13 mouse cellular contexts compared by ENCODE assay signal in the genomic region with DNA sequence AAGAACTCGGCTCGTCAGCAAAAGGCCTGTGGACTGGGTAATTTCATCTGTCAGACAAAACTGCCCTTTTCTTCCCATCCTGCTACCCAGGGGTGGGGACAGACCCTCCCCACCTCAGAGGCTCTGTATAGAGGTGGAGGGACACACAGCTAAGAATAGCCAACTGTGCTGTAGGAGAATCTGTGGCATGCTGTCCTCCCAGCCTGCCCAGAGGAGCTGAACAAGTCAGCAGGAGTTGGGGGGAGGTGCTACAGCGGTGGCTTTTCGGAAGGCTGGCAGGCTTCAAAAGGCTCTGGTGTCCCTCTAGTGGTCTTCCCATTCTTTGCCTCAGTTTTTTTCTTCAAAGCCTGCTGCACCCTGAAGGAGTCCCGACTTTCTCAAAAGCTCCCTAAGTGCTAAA. TPM values are rescaled to one million over a fixed set of nuclear protein-coding genes. Genes with fewer than 3 reads are reported as not detected.
DNase-seq lines count a peak whose midpoint lies in the region; ATAC-seq and TF ChIP-seq lines count a peak whose summit lies in the region.
"Had no signal": no experiment of that assay in that cellular context is flagged by ENCODE, and none has a peak within 500 bp of the region (broad histone marks: within the 10 kb centered on the region; RNA-seq: fewer than 3 reads in every experiment).

No protein-coding gene starts in this region.

- no peak for ATAC-seq in midbrain, embryonic 14.5 days (ENCODE audit: low FRiP score, low TSS enrichment)
- ATAC-seq: activated CD4-positive, CD25-positive, alpha-beta regulatory T cell, adult 4 months had no signal

- H3K4me2 ChIP-seq in midbrain, embryonic 14.5 days (ENCODE audit: low read length), result no peak overlapping the region
- H3K4me2 ChIP-seq: lung, embryonic 15.5 days had no signal

- H3K4me1 ChIP-seq in ES-E14 (ENCODE audit: control insufficient read depth in 2 of 2, insufficient read depth in 2 of 2, low read length in 2 of 2, poor library complexity in 1 of 2), result peaks cover 3 to 5% of the 10 kb centered on the region in 2 experiments; a peak in 3 of 4 replicates
- peaks cover 9% of the 10 kb centered on the region for H3K4me1 ChIP-seq in midbrain, embryonic 14.5 days (ENCODE audit: control insufficient read depth, insufficient read depth, low read length)

- peaks cover 74% of the 10 kb centered on the region for H3K36me3 ChIP-seq in ES-E14 (ENCODE audit: control insufficient read depth, insufficient read depth, low read length, poor library complexity, severe bottlenecking)
- H3K36me3 ChIP-seq in midbrain, embryonic 14.5 days (ENCODE audit: control insufficient read depth, insufficient read depth, low read length), result peaks cover 68% of the 10 kb centered on the region

- no peak overlapping the region for H3K9ac ChIP-seq in ES-E14 (ENCODE audit: insufficient read depth, low read depth, low read length, poor library complexity, severe bottlenecking)
- no peak overlapping the region for H3K9ac ChIP-seq in midbrain, embryonic 14.5 days (replicated peaks; ENCODE audit: low read length)
- H3K9ac ChIP-seq: lung, embryonic 15.5 days had no signal

- H3K9me3 ChIP-seq in ES-E14 (ENCODE audit: control insufficient read depth, insufficient read depth, low read depth, low read length), result no peaks in the 10 kb centered on the region
- no peaks in the 10 kb centered on the region for H3K9me3 ChIP-seq in midbrain, embryonic 14.5 days (ENCODE audit: control insufficient read depth, low read length)
- H3K9me3 ChIP-seq: lung, embryonic 15.5 days had no signal

- H3K27me3 ChIP-seq in midbrain, embryonic 14.5 days (ENCODE audit: control insufficient read depth, insufficient read depth, low read length), result no peaks in the 10 kb centered on the region
- H3K27me3 ChIP-seq: lung, embryonic 15.5 days had no signal

- WGBS in midbrain, embryonic 14.5 days, result 35% methylated on average over 5 of the region's 5 CpGs

- DNase-seq in layer of hippocampus, adult 2 months (ENCODE audit: low spot score in 2 of 2), result peak in 1 of 2 experiments; percentile 40
- no peak for DNase-seq in layer of hippocampus, postnatal 25 days (ENCODE audit: extremely low spot score in 1 of 2, low spot score in 1 of 2)
- DNase-seq in ES-E14 (ENCODE audit: low read depth, low spot score), result no peak
- DNase-seq in brain, embryonic 14.5 days (ENCODE audit: low read depth), result peak; percentile 57
- peak; percentile 68 for DNase-seq in midbrain, embryonic 14.5 days
- no peak for DNase-seq in urinary bladder, postnatal 25 days (ENCODE audit: low spot score)
- DNase-seq in adrenal gland, postnatal 4 days (ENCODE audit: low spot score in 2 of 2), result no peak
- DNase-seq: gastrocnemius, postnatal 36 days; layer of hippocampus, adult 9-11 months; thymus, adult 18-20 months had no signal

- TF ChIP-seq POLR2A in brain, embryonic 14.5 days (IDR thresholded peaks at IDR 0.05; ENCODE audit: borderline replicate concordance, extremely low read depth, insufficient read depth, insufficient read length, poor library complexity, severe bottlenecking), result no peak

- in situ Hi-C loops in ES-E14 (cut with MboI; ENCODE audit: low sequenced_read_pairs in 2 of 2, unreplicated experiment in 2 of 2), result no loop called here

- H3K4me3 ChIP-seq in layer of hippocampus, adult 2 months, result no peak overlapping the region
- no peak overlapping the region for H3K4me3 ChIP-seq in ES-E14 (ENCODE audit: insufficient read depth in 1 of 2, low read depth in 1 of 2, low read length in 2 of 2, poor library complexity in 1 of 2, severe bottlenecking in 1 of 2)
- H3K4me3 ChIP-seq in midbrain, embryonic 14.5 days (replicated peaks; ENCODE audit: low read depth, low read length), result no peak overlapping the region
- H3K4me3 ChIP-seq: lung, embryonic 15.5 days had no signal

- TF ChIP-seq CTCF in layer of hippocampus, adult 2 months (conservative IDR thresholded peaks at IDR 0.05), result peak; percentile 75
- peak; percentile 51 for TF ChIP-seq CTCF in brain, embryonic 14.5 days (IDR thresholded peaks at IDR 0.05; ENCODE audit: borderline replicate concordance, extremely low read depth, insufficient read depth, insufficient read length)

- H3K27ac ChIP-seq in layer of hippocampus, adult 2 months, result peak overlapping the region; percentile 51; the same call in 1 of the 2 replicates
- H3K27ac ChIP-seq in ES-E14 (ENCODE audit: insufficient read depth, low read depth, low read length, poor library complexity, severe bottlenecking), result no peak overlapping the region
- no peak overlapping the region for H3K27ac ChIP-seq in midbrain, embryonic 14.5 days (replicated peaks; ENCODE audit: low read depth, low read length)
- H3K27ac ChIP-seq: lung, embryonic 15.5 days had no signal

TF ChIP-seq in ES-E14, 5 proteins besides CTCF, POLR2A, EP300 and RAD21:
- TF ChIP-seq ZNF384 (IDR thresholded peaks at IDR 0.05; ENCODE audit: low read depth, low read length) (peak; percentile 54; the same call in 1 of the 2 replicates), HCFC1 (IDR thresholded peaks at IDR 0.05; ENCODE audit: borderline replicate concordance, insufficient read depth, low read length) (no peak)

RNA-seq across cellular contexts. Expression of a gene that starts 13.2 kb away (rescaled TPM):
- 10 to 100 TPM; 29.3 to 32.5 TPM for total RNA-seq in layer of hippocampus, adult 2 months (2021)
- 10 to 100 TPM; 29.0 to 37.5 TPM for total RNA-seq in layer of hippocampus, postnatal 25 days (2021)
- 7.0 and 8.5 TPM in 2 replicates for total RNA-seq in ES-E14 (2012; rRNA removed)
- polyA plus RNA-seq in brain, embryonic 14.5 days (2012; rRNA removed), result 12.6 and 13.0 TPM in 2 replicates
- polyA plus RNA-seq in midbrain, embryonic 14.5 days (2014; fragmentation: Nextera tagmentation; extraction: Ambion mirVana), result 8.4 and 11.9 TPM in 2 replicates
- total RNA-seq in adrenal gland, postnatal 4 days (2021), result 1 to 10 TPM; 1.6 to 2.3 TPM
- total RNA-seq: common myeloid progenitor, adult 5-6 weeks had no signal

RNA-seq across cellular contexts. Expression of a gene that starts 13.4 kb away (rescaled TPM):
- 100 to 1,000 TPM; 154 to 157 TPM for total RNA-seq in layer of hippocampus, adult 2 months (2021)
- 100 to 1,000 TPM; 159 to 174 TPM for total RNA-seq in layer of hippocampus, postnatal 25 days (2021)
- total RNA-seq in ES-E14 (2012; rRNA removed), result 146 and 243 TPM in 2 replicates
- polyA plus RNA-seq in brain, embryonic 14.5 days (2012; rRNA removed), result 84.2 and 106 TPM in 2 replicates
- 170 and 211 TPM in 2 replicates for polyA plus RNA-seq in midbrain, embryonic 14.5 days (2014; fragmentation: Nextera tagmentation; extraction: Ambion mirVana)
- total RNA-seq in adrenal gland, postnatal 4 days (2021), result 100 to 1,000 TPM; 133 to 137 TPM

RNA-seq across cellular contexts. Expression of a gene that starts 13.8 kb away (rescaled TPM):
- under 1 TPM in 1 of 2 experiments, not detected in 1; 0.64 TPM for total RNA-seq in layer of hippocampus, adult 2 months (2021)
- total RNA-seq in layer of hippocampus, postnatal 25 days (2021), result under 1 TPM; 0.27 to 0.28 TPM
- total RNA-seq in ES-E14 (2012; rRNA removed), result 2.5 and 4.0 TPM in 2 replicates
- 0.37 and 0.53 TPM in 2 replicates for polyA plus RNA-seq in brain, embryonic 14.5 days (2012; rRNA removed)
- polyA plus RNA-seq in midbrain, embryonic 14.5 days (2014; fragmentation: Nextera tagmentation; extraction: Ambion mirVana), result 5.1 TPM in 2 replicates
- under 1 TPM; 0.73 to 0.76 TPM for total RNA-seq in adrenal gland, postnatal 4 days (2021)
- total RNA-seq: common myeloid progenitor, adult 5-6 weeks; gastrocnemius, postnatal 36 days had no signal
- polyA plus RNA-seq: activated CD4-positive, CD25-positive, alpha-beta regulatory T cell, adult 4 months had no signal

RNA-seq across cellular contexts. Expression of a gene that starts 28.3 kb away (rescaled TPM):
- total RNA-seq in layer of hippocampus, adult 2 months (2021), result under 1 TPM; 0.69 to 0.72 TPM
- 1 to 10 TPM in 1 of 2 experiments, under 1 TPM in 1; 0.89 to 1.3 TPM for total RNA-seq in layer of hippocampus, postnatal 25 days (2021)
- total RNA-seq in ES-E14 (2012; rRNA removed), result 7.3 and 10.7 TPM in 2 replicates
- polyA plus RNA-seq in brain, embryonic 14.5 days (2012; rRNA removed), result 5.0 and 5.6 TPM in 2 replicates
- polyA plus RNA-seq in midbrain, embryonic 14.5 days (2014; fragmentation: Nextera tagmentation; extraction: Ambion mirVana), result 3.1 and 4.6 TPM in 2 replicates
- 1 to 10 TPM in 1 of 2 experiments, under 1 TPM in 1; 0.50 to 1.4 TPM for total RNA-seq in adrenal gland, postnatal 4 days (2021)
- total RNA-seq: common myeloid progenitor, adult 5-6 weeks had no signal
- polyA plus RNA-seq: activated CD4-positive, CD25-positive, alpha-beta regulatory T cell, adult 4 months had no signal

Comparison
In these comparisons a context has a peak if more than half of its experiments do, and no peak if none do; other contexts are left out.
1. DNase-seq: peak in brain, embryonic 14.5 days (single experiment) and midbrain, embryonic 14.5 days (single experiment); none in layer of hippocampus, postnatal 25 days (0 of 2), ES-E14 (single experiment), urinary bladder, postnatal 25 days (single experiment) and adrenal gland, postnatal 4 days (0 of 2).